Mouse (Mus musculus) liver, embryonic 14.5 days (tissue): ENCODE measurements around the gene Egfr.

Source experiments
- CTCF ChIP-seq: IDR thresholded peaks from 2 replicates; pipeline ENCODE4 v1.5.1; 2016; ENCODE audit warnings: antibody characterized with exemption, low read depth, control low read depth
- EP300 ChIP-seq: IDR thresholded peaks from 2 replicates; pipeline ENCODE4 v1.6.1; 2016; ENCODE audit warnings: antibody characterized with exemption, low read depth

DNA sequence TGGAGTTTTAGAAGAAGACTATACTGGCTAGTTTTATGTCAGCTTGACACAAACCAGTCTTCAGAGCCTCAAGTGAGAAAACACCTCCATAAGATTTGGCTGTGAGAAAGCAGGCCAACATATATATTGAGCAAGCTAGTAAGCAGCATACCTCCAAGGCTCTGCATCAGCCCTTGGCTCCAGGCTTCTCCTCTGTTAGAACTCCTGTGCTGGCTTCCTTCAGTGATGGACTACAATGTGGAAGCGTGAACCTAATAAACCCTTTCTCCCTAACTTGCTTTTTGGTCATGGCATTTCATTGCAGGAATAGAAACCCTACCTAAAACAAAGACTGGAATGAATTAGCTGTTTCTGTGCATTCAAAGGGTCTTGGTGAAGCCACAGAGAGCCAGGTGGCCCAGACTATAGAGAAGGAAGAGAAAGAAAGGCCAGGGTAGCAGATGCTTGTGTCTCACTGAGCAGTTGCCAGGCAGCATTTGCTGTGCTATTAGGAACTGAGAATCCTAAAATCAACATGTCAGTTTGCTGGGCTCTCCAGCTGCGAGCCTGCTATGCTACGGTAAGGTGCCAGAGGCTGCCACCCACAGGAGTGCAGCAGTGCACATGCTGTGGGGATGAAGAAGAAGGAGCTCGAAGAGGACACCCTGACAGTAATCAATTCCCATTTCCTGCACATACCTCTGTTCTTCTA lies 189.2 kb downstream of the Egfr start:
- TF ChIP-seq CTCF (no peak), EP300 (no peak)
